Mouse (Mus musculus): ENCODE measurements around the gene Pde4a.
A peak's percentile ranks its signal among the peaks of the same experiment; 100 is the strongest.
"Not testable (repeated sequence)": the region's sequence is repeated elsewhere in the genome, so short reads cannot be mapped to it uniquely, and the experiment has no call there.

Gene Pde4a

DNA sequence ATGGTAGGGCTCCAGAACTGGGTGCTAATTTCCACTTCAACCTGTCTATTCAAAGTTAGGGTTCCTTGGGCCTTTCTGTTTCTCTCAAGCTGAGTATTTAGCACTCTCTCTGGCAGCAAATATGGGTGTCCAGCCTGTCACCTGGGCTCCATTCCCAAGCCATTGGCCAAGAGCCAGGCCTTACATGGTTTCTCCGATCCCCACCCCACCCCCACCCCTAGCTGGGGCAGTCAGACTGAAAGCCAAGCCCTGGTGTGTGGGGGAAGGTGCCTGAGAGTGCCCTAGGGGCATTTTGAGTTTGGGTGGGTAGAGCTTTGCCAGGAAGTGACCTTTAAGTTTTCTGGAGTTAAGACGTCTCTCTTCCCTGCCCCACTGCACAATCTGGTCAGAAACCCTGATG lies 19.2 kb downstream of the Pde4a start:
- DNase-seq: peak; percentile 58

DNA sequence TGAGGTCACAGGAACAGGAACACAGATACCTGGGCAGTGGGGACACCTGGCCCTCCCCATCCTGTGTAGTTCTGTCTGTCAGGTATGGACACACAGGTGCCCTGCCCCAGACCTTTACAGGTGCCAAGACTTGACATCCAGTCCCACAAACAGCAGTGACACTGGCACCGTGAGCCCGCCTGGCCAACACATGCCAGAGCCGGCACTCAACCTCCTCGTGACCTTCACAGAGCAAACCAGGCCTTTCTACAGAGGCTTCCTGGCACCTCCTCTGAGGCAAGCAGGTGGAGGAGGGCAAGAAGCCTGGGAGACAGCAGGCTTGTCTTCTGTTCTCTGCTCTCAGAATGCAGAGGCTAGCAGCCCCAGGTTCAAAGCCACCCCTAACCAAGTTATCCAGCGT lies 19.9 kb downstream of the Pde4a start:
- DNase-seq: no peak

DNA sequence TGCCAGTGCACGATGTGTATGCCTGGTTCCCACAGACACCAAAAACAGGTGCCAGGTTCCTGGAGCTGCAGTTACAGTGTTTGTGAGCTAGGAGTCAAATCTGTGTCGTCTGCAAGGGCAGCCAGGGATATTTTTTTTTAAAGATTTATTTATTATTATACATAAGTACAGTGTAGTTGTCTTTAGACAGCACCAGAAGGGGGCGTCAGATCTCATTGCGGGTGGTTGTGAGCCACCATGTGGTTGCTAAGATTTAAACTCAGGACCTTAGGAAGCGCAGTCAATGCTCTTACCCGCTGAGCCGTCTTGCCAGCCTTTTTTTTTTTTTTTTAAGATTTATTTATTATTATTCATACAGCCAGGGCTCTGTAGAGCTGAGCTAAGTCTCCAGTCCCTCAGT lies 24.4 kb downstream of the Pde4a start:
- no peak for DNase-seq

DNA sequence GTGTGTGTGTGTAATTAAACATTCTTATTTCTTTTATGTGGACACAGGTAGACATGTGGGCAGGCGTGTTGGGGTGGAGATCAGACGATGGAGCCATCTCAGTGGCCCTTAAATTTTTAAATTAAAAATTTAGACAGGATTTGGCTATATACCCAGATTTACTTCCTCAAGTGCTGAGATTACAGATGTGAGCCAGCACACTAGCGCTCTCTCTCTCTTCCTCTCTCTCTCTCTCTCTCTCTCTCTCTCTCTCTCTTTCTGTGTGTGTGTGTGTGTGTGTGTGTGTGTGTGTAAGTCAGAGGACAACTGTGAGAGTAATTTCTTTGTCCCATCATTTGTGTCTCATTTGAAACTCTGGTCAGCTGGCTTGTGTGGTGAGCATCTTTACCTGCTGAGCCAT lies 25.2 kb downstream of the Pde4a start:
- DNase-seq: no peak

DNA sequence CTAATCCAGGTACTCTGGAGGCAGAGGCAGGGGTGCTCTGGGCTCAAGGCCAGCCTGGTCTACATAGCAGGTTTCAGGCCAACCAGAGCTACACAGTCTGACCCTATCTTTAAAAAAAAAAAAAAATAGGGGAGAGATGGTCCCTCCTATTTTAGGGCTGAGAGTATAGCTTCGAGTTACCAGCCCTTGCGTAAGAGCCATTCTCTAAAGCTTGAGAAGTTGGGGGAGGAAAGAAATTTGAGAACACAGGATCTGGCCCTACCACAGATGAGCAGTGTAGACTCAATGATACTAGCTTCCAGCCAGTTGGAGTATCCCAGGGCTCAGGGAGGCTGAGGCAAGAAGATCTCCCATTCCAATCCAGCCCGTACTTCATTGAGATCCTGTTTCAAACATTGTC lies 28.3 kb downstream of the Pde4a start:
- no peak for DNase-seq

DNA sequence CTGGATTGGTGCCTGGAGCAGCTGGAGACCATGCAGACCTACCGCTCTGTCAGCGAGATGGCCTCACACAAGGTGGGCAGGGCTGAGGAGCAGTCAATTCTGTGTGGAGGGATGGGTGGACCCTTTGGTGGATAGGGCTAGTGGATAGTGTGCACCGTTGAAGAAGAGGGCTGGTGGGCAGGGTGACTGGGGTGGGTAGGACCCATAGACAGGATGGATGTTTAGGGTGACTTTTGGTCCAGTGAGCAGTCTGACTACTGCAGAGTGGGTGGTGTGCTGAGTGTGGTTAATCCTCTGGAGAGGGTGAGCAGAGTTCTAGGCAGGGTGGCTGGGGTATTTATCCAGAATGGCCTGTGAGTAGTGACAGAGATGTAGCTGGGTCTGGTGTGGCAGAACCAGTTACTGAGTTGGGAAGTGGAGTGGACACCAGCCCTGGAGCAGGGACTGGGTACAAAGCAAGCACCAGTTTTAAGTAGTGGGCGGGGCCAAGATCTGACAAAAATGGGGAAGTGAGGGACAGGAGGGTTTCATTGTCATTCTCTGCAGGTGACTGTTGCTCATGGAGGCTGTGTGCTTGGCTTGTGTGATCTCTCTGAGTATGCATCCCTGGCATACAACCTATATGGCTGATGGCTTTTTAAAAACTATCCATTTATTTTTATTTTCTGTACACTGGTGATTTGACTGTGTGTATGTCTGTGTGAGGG lies 29.4 kb downstream of the Pde4a start:
- DNase-seq: no peak

DNA sequence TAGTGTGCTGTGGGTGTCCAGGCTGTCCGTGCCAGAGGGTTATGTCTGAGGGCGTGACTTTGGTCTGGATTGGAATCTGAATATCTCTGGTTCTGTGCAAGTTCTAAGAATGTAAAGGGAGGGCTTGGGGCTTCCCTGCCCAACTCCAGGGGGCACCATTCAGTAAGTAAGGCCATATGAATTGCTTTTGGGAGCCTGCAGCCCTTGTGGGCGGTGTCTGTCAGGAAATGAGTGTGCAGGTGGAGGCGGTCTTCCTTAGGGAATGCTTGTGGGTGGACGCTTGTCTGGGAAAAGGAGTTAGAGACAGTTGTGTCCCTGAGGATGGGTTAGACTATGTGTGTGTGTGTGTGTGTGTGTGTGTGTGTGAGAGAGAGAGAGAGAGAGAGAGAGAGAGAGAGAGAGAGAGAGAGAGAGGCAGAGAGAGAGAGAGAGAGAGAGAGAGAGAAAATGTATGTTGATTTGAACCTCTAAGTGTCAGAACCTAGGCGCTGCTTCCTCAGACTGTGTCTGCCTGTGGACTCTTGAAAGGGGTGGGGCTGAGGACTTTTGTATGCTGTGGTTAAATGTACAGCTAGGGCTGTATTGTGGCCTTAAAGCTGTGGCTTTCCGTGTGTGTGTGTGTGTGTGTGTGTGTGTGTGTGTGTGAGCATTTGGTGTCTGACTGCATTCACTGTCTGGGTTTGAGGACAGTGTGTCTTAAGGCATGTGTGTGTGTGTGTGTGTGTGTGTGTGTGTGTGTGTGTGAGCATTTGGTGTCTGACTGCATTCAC lies 30.4 kb downstream of the Pde4a start:
- not testable (repeated sequence) for DNase-seq

DNA sequence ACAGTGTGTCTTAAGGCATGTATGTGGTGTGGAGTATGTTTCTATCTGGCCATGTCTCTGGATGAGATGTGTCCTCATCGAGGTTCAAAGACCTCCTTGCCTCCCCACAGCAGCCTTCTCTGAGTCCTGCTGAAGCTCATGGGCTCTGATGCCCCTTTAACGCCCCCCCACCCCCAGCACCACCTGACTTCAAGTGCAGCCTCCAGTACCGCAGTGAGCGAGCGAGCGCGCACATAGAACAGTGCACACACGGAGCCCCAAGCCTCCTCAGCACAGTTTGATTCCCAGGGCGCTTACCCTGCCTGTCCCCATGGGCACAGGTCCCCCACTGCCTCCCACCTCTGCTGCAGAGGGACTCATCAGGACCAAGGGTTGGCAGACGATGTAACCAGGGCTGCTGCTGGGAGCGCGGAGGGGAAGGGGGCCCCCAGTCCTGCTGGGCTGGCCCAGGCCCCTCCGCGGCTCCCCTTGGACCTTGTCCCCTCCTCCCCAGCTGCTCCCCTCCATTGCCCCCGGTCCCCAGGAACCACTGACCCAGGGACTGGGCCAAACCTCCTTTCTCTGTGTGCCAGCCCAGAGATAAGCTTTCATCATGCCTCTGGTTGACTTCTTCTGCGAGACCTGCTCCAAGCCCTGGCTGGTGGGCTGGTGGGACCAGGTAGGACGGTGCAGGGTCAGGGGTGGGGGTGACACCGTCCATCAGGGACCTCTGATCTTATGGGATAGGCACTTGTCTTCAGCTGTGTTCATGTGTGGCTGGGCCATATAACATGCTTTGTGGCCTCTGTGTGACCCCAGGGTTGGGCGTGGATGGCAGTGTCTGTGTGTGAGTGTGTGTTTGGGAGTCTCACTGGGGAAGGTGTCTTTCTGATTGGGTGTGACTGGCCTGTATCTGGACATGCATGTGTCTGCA lies 31.3 kb downstream of the Pde4a start:
- no peak for DNase-seq

DNA sequence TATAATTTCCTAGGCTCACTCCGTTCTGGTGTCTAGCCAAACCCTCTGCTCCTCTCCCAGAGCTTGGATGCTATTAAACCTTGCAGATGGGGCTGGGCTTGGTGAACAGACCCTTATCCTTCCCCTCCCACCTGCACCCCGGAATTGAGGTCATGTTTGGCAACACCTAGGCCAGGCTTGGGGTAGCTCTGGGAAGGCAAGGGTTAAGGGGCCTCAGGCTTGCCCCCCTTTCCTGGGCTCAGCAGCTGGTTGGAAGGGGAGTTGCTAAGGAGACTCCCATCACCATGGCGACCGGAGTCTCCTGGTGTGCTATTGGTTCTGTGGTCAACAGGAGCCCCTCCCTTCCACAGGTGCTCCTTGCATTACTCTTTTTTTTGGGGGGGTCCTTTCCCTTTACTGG lies 32.5 kb downstream of the Pde4a start:
- no peak for DNase-seq

DNA sequence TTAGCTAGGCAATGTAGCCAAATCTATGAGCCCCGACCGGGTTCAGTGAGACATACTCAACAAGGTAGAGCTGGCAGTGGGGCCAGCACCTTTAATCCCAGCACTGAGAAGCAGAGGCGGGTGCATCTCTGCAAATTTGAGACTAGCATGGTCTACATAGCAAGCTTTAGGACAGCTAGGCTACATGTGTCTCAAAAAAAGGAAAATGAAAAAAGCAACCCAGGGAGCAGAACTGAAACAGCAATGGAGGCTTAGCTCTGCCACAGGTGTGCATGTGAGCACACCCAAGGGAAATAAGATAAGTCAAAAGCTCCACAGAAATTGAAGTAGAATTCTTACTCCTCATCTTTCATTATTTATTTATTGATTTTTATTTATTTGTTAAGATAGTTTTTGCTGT lies 33.4 kb downstream of the Pde4a start:
- no peak for DNase-seq

DNA sequence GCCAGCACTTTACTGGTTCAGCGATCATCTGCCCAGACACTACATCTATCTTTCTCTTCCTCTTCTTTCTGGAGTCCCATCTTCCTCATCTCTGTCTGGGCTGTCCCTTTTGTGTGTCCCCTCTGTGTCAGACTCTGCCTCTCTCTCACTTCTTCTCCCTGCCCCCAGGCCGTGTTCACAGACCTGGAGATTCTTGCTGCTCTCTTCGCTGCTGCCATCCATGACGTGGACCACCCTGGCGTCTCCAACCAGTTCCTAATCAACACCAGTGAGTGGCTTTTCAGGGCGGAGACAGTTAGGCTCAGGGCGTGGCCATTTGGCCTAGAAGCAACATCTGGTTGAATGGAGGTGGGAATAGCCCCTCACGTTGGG lies 38.6 kb downstream of the Pde4a start:
- DNase-seq: no peak

DNA sequence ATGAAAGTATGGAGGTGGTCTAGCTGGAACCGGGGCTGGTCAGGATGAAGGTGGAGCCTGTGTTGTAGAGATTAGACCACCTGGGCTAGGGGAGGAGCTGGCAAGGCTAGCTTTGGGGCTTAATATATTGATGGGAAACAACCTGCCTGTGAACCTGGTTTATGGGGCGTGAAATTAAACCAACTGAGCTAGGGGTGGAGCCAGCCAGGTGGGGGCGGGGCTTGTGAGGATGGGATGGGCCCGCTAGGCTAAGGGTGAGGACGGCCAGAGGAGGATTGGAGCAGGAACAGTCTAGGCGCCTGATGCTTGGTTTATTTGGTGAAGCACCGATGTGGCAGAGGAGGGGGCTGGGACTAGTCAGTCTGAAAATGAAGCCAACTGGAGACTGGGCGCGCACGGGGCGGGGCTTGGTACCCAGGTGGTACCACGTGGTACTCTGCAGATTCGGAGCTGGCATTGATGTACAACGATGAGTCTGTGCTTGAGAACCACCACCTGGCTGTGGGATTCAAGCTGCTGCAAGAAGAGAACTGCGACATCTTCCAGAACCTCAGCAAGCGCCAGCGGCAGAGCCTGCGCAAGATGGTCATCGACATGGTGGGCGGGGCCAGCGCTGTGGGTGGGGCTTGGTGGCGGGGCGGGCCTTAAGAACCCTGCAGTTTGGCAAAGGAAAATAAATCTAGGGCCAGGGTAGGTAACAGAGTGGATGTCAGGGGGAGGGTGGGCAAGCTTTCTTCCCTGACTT lies 39.2 kb downstream of the Pde4a start:
- peak; percentile 79 for DNase-seq

DNA sequence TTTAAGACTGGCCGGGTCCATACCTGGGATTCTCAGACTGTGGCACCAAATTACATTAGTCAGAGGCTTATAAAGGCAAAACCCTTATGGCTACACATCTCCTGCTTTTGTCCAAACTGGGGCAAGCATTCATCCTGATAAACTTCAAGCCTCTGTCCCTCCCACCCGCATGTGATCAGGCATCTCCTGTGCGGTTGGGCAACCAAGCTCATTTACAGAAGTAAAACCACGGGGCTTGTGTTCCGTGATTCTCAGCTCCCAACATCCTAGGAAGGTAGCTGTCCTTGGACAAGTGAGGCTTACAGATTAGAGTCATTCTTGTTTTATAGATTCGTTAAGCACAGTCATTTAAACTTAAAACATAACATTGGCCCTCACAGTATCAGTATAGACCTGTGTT lies 41.3 kb downstream of the Pde4a start:
- no peak for DNase-seq

DNA sequence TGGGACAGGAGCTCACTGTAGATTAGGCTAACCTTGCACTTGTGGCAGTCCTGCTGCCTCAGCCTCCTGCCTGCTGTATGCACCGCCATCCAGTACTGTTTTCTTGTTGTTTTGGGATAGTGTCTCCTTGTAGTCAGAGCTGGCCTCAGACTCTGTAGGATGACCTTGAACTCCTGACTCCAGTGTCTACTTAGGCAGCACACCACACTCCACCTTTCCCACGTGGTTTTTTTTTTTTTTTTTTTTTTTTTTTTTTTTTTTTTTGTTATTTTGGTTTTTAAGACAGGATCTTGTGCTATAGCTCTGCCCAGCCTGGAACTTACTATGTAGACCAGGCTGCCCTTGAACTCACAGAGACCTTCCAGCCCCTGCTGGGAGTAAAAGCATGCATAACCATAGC lies 43.1 kb downstream of the Pde4a start:
- no peak for DNase-seq

DNA sequence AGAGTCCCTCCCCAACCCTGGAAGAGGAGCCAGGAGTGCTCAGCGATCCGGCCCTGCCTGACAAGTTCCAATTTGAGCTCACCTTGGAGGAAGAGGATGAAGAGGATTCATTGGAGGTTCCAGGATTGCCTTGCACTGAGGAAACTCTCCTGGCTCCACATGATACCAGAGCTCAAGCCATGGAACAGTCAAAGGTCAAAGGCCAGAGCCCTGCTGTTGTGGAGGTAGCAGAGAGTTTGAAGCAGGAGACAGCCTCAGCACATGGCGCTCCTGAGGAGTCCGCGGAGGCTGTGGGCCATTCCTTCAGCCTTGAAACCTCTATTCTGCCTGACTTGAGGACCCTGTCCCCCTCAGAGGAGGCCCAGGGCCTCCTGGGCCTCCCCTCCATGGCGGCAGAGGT lies 45.3 kb downstream of the Pde4a start:
- DNase-seq: no peak

DNA sequence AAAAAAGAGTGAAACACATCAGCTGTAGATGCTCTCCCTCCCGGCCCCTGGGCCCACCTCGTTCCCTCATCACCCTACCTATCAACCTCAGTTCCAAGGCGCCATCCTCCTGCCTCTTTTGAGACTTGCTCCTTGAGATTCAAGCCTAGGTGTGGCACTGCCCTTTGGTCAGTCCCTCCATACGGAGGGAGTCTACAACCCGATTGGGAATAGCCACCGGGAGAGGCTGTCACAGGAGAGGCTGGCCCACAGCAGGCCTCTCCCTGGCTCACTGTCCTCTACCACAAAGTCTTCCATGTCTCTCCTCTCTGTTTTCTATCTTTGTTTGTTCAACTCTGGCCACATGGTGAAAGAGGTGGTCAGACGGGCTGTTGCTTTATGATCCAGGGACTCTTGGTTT lies 46.1 kb downstream of the Pde4a start:
- no peak for DNase-seq

DNA sequence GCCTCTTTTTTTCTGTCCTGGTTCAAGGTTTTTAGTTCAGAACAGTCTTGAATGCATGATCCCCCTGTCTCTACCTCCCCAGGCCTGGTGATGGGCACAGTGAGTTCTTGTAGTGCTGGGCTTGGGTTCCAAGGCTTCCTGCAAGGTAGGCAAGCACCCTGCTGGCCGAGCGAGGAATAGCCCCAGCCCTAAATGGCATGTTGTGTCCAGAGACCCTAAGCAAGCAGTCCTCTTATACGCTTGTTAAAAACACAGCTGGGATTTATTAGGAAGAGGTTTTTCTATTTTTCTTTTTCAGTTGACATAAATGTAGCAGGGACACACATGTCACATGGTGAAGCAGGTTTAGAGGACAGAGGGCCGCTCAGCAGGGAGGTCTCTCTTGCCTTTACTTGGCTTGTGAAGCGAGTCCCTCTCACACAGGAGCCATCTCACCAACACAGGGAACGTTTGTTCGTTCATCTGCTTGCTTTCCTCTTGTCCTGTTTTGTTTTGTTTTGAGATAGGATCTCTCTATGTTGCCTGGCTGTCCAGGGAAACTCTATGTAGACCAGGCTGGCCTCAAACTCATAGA lies 48.2 kb downstream of the Pde4a start:
- DNase-seq: no peak

DNA sequence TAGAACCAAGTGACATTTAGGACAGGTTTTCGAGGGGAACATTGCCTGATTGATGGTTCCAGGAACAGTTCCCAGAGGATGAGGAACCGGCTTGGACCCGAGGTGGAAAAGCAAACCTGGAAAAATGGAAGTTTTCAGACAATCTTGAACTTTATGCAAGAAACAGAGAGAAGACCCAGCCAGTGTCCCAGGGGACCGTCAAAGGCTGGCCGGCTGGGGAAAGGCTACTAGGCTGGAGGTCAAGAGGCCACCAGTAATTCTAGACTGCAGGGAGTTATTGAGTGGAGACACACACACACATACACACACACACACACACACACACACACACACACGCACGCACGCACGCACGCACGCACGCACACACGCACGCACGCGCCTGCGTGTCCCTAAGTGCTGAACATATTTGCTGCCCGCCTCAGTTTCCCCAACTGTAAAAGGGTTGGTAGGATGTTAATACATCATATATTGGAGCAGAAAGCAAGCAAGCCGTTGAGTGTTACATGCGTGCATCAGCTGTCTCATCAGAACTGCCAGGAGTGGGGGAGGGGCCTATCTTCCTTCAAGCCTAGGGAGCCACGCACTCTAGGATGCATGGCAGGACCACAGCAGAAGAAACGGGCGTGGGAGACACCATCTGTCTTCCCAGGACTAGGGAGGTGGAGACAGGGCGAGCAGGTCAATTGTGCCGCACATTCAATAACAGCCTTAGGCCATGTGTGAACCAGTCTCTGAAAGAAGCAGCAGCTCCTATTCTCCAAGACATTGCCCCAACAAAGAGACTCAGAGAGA lies 50.7 kb downstream of the Pde4a start:
- DNase-seq: no peak

DNA sequence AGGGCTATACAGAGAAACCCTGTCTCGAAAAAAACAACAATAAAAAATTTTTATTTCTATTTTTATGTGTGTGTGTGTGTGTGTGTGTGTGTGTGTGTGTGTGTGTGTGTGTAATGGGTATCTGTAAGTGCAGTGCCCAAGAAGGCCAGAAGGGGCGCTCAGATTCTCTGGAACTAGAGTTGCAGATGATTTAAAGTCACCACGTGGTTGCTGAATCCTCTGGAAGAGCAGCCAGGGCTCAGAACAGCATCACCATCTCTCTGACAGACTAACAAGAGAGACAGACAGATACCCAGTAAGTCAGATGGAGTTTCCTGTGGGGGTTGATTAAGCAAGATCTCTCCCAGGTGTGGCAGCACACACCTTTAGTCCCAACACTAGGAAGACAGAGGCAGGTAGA lies 54.3 kb downstream of the Pde4a start:
- DNase-seq: no peak

DNA sequence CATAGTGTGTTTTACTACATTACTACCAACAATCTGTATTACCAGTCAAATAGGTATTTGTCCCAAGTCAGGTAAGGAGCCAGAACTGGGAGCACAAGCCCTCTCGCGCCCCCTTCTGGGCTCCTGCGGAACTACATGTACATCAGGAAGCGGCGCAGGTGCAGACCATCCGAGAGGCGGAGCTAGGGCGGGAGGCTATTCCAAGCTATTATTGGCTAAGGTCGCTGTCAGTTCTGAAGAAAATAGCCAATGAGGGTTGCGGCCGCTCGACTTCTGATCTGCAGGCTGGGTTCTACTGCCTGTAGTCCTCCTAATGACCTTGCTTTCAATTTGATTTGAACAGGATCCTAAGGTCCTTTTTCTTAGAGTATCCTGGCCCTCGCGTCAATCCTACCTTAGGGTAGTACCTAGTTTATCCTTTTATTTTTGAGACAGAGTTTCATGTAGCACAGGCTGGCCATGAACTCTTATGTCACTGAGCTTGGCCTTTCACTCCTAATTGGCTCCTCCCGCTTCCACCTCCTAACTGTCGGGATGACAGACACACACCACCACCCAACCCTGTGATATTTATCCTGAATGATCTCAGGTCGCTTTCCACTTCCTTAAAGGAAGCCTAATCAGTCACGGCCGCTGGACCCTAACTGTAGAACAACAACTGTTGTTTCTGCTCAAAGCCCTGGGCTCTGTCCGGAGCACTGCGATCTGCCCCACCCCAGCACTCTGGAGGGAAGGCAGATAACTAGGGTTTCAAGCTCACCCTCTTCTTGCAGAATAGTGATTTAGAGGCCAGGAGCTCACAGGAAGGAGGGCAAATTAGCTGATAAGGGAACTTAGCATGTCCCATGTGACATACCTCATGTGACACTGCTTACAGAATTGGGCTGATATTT lies 55.2 kb downstream of the Pde4a start:
- peak; percentile 96 for DNase-seq
